Mouse (Mus musculus): ENCODE data around the gene Ino80b. TPM values are rescaled to one million over a fixed set of nuclear protein-coding genes. Genes with fewer than 3 reads are reported as not detected.

Gene Ino80b
- polyA plus RNA-seq, 1 experiment, result 43.4 TPM

GRCm38 (mm10) chr6:83077630-83078323 is 47.5 kb downstream of the Ino80b start, which contains the start of gene Pcgf1:
Gene Pcgf1 (plus strand): TSS chr6:83077869.
- TF ChIP-seq CTCF (IDR thresholded peaks at IDR 0.05; ENCODE audit: borderline replicate concordance, extremely low read depth, insufficient read depth, insufficient read length) (no peak), POLR2A (IDR thresholded peaks at IDR 0.05; ENCODE audit: borderline replicate concordance, extremely low read depth, insufficient read depth, insufficient read length, poor library complexity, severe bottlenecking) (no peak; the same call in 1 of the 2 replicates)
- DNase-seq (ENCODE audit: low read depth), result peak; percentile 53

GRCm38 (mm10) chr6:83074979-83075378 is 50.3 kb downstream of the Ino80b start:
- TF ChIP-seq POLR2A (IDR thresholded peaks at IDR 0.05; ENCODE audit: borderline replicate concordance, extremely low read depth, insufficient read depth, insufficient read length, poor library complexity, severe bottlenecking) (no peak), CTCF (IDR thresholded peaks at IDR 0.05; ENCODE audit: borderline replicate concordance, extremely low read depth, insufficient read depth, insufficient read length) (no peak)
- peak; percentile 32 for DNase-seq (ENCODE audit: low read depth)

Other genes with a start within 250 kb of the Ino80b start
- gene Sema4f, start 185.7 kb downstream of the Ino80b start, polyA plus RNA-seq (2012; rRNA removed), result 21.3 and 23.9 TPM in 2 replicates
- gene M1ap, start 178.5 kb downstream of the Ino80b start, polyA plus RNA-seq (2012; rRNA removed), result 0.05 and 0.15 TPM in 2 replicates
- 2.7 and 2.9 TPM in 2 replicates for gene Dok1, start 92.0 kb downstream of the Ino80b start, polyA plus RNA-seq (2012; rRNA removed)
- gene Loxl3, start 91.3 kb downstream of the Ino80b start, polyA plus RNA-seq (2012; rRNA removed), result 6.7 and 7.3 TPM in 2 replicates
- gene Aup1, start 70.9 kb downstream of the Ino80b start, polyA plus RNA-seq (2012; rRNA removed), result 222 and 386 TPM in 2 replicates
- gene Htra2, start 70.2 kb downstream of the Ino80b start, polyA plus RNA-seq (2012; rRNA removed), result 63.4 and 99.1 TPM in 2 replicates
- gene Dqx1, start 67.6 kb downstream of the Ino80b start, polyA plus RNA-seq (2012; rRNA removed), result 1.0 and 1.8 TPM in 2 replicates
- gene Tlx2, start 55.1 kb downstream of the Ino80b start, polyA plus RNA-seq (2012; rRNA removed), result 0.31 TPM in 1 of 2 replicates, not detected in the other
- 39.8 and 66.1 TPM in 2 replicates for gene Pcgf1, start 47.6 kb downstream of the Ino80b start, polyA plus RNA-seq (2012; rRNA removed)
- 0.29 and 0.78 TPM in 2 replicates for gene Lbx2, start 39.1 kb downstream of the Ino80b start, polyA plus RNA-seq (2012; rRNA removed)
- gene Ccdc142, start 23.8 kb downstream of the Ino80b start, polyA plus RNA-seq (2012; rRNA removed), result 10.4 and 12.8 TPM in 2 replicates
- gene Gm42688, start 23.8 kb downstream of the Ino80b start, polyA plus RNA-seq (2012; rRNA removed), result 10.3 and 11.6 TPM in 2 replicates
- 99.0 and 142 TPM in 2 replicates for gene Mrpl53, start 16.4 kb downstream of the Ino80b start, polyA plus RNA-seq (2012; rRNA removed)
- gene Mogs, start 9.9 kb downstream of the Ino80b start, polyA plus RNA-seq (2012; rRNA removed), result 45.3 and 63.1 TPM in 2 replicates
- 298 and 440 TPM in 2 replicates for gene Wbp1, start 3.9 kb downstream of the Ino80b start, polyA plus RNA-seq (2012; rRNA removed)
- 28.9 and 30.7 TPM in 2 replicates for gene Rtkn, start 10.0 kb upstream of the Ino80b start, polyA plus RNA-seq (2012; rRNA removed)
- 21.2 and 31.4 TPM in 2 replicates for gene Wdr54, start 31.0 kb upstream of the Ino80b start, polyA plus RNA-seq (2012; rRNA removed)
- gene 1700003E16Rik, start 31.0 kb upstream of the Ino80b start, polyA plus RNA-seq (2012; rRNA removed), result 2.9 and 4.1 TPM in 2 replicates
- gene Dctn1, start 40.5 kb upstream of the Ino80b start, polyA plus RNA-seq (2012; rRNA removed), result 217 and 252 TPM in 2 replicates
- gene Slc4a5, start 94.4 kb upstream of the Ino80b start, polyA plus RNA-seq (2012; rRNA removed), result 2.1 and 7.0 TPM in 2 replicates
- gene Mthfd2, start 200.5 kb upstream of the Ino80b start, polyA plus RNA-seq (2012; rRNA removed), result 18.8 and 19.6 TPM in 2 replicates
- gene Mob1a, start 200.6 kb upstream of the Ino80b start, polyA plus RNA-seq (2012; rRNA removed), result 27.0 and 27.1 TPM in 2 replicates
- gene Bola3, start 223.7 kb upstream of the Ino80b start, polyA plus RNA-seq (2012; rRNA removed), result 18.9 and 28.5 TPM in 2 replicates

All from brain, embryonic 14.5 days (tissue).